Mouse (Mus musculus) kidney, postnatal 0 days (tissue): ENCODE results near the gene Ginm1. TPM values are rescaled to one million over a fixed set of nuclear protein-coding genes. Genes with fewer than 3 reads are reported as not detected.
A peak's percentile ranks its signal among the peaks of the same experiment; 100 is the strongest.

Source experiments
- ATAC-seq: fragments of 200-750 bp; cut with Nextera tagmentation; replicated peaks from 2 replicates; pipeline ENCODE4 v1.8.0; 2017; ENCODE audit warnings: low read depth, moderate number of reproducible peaks, moderate TSS enrichment, moderate library complexity; ENCODE audit not compliant: low FRiP score
- DNase-seq: peaks from one replicate; pipeline ENCODE4 v3.0.0-alpha.2; 2016; ENCODE audit warnings: low spot score
- H3K27ac ChIP-seq: fragments of 300-500 bp; sonication (generic); 2 replicates; pipeline ENCODE4 v1.5.1; 2014; ENCODE audit warnings: mild to moderate bottlenecking
- H3K27me3 ChIP-seq: fragments of 300-500 bp; sonication (generic); 2 replicates; pipeline ENCODE4 v1.6.1; 2014; ENCODE audit warnings: low read length, mixed read lengths; ENCODE audit not compliant: insufficient read depth
- H3K36me3 ChIP-seq: fragments of 300-500 bp; sonication (generic); 2 replicates; pipeline ENCODE4 v1.6.1; 2014; ENCODE audit warnings: low read length, mixed read lengths; ENCODE audit not compliant: insufficient read depth
- H3K4me1 ChIP-seq: fragments of 300-500 bp; sonication (generic); replicated peaks from 2 replicates; pipeline ENCODE4 v1.6.1; 2014; ENCODE audit warnings: antibody characterized with exemption, low read length, mixed read lengths; ENCODE audit not compliant: insufficient read depth
- H3K4me2 ChIP-seq: fragments of 300-500 bp; sonication (generic); 2 replicates; pipeline ENCODE4 v1.6.1; 2014; ENCODE audit warnings: mild to moderate bottlenecking, low read length, moderate library complexity, mixed read lengths
- H3K4me3 ChIP-seq: fragments of 300-500 bp; sonication (generic); replicated peaks from 2 replicates; pipeline ENCODE4 v1.5.1; 2014; ENCODE audit warnings: low read depth, low read length
- H3K9ac ChIP-seq: fragments of 300-500 bp; sonication (generic); 2 replicates; pipeline ENCODE4 v1.6.1; 2014; ENCODE audit warnings: low read depth, low read length
- H3K9me3 ChIP-seq: fragments of 300-500 bp; sonication (generic); replicated peaks from 2 replicates; pipeline ENCODE4 v1.6.1; 2016; ENCODE audit warnings: low read length, inconsistent platforms, mixed read lengths
- CTCF ChIP-seq: IDR thresholded peaks from 2 replicates; pipeline ENCODE4 v1.5.1; 2016; ENCODE audit warnings: antibody characterized with exemption, low read depth, mild to moderate bottlenecking, moderate library complexity
- whole genome bisulfite sequencing: fragments of 180-500 bp; shearing (Covaris S2); extraction: QIAGEN DNeasy Blood & Tissue Kit; methylation state at CpG from one replicate; pipeline ENCODE4 v1.1.7; 2014; 5-methylcytosine and 5-hydroxymethylcytosine counted together
- microRNA-seq: library from miRNA; unstranded; fragments of <30 nt; microRNA quantifications from one replicate; pipeline ENCODE4, GENCODE M21; 2016
- polyA plus RNA-seq: library from polyadenylated mRNA; unstranded; fragments of >200 nt; fragmentation: Nextera tagmentation; extraction: Ambion mirVana; gene quantifications from 2 replicates; pipeline ENCODE4 v1.2.1, GENCODE M21; 2015

Ginm1 gene
- polyA plus RNA-seq, 1 experiment from 2014 or later: 158 TPM

DNA sequence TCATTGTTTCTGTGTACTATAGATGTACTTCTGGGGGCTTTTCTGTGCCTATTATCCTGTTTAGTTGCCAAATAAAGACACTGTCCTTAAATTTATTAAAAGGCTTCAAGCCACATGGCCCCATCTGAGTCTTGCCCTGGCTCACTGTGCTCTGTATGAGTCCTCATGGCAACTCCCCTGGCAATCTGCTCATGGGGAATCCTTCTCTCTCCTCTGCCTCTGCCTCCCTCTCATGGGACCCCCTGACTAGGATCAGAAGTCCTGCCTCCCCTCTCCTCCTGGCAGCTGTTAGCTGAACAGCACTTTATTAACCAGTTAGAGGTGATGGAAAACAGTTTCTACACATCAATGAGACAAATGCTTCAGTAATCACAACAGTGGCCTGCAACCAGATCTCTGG, 61.0 kb downstream of the Ginm1 start:
- DNase-seq (no peak), ATAC-seq (no peak)
- Histone ChIP-seq H3K4me3 (no peak overlapping the region), H3K9ac (no peak overlapping the region), H3K27ac (no peak overlapping the region), H3K4me2 (no peak overlapping the region), H3K9me3 (no peaks in the 10 kb centered on the region), H3K36me3 (no peaks in the 10 kb centered on the region), H3K27me3 (no peaks in the 10 kb centered on the region), H3K4me1 (peaks cover 3% of the 10 kb centered on the region; the same call in 1 of the 2 replicates)
- TF ChIP-seq CTCF: no peak

DNA sequence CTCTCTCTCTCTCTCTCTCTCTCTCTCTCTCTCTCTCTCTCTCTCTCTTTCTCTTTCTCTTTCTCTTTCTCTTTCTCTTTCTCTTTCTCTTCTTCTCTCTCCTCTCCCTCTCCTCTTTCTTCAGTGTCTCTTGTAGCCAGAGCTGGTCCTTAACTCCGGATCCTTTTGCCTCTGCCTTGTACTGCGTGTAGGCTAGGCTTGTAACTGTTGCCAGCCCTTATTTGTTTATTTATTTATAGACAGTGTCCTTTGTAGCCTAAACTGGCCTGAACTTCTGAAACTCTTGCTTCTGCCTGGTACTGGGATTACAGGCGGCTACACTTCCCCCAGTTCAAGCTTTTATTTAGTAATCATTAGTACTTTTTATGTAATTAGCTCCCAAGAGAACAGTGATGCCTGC, 65.6 kb downstream of the Ginm1 start:
- Histone ChIP-seq H3K9ac (peak overlapping the region; percentile 42; the same call in 1 of the 2 replicates), H3K4me1 (peaks cover 3% of the 10 kb centered on the region; the same call in 1 of the 2 replicates), H3K27me3 (no peaks in the 10 kb centered on the region), H3K4me3 (peak overlapping the region; percentile 75), H3K36me3 (no peaks in the 10 kb centered on the region), H3K27ac (no peak overlapping the region), H3K4me2 (peak overlapping the region; percentile 55), H3K9me3 (no peaks in the 10 kb centered on the region)
- ATAC-seq: no peak
- 16% methylated on average over 3 of the region's 3 CpGs for WGBS
- peak; percentile 21 for DNase-seq
- TF ChIP-seq CTCF: no peak

DNA sequence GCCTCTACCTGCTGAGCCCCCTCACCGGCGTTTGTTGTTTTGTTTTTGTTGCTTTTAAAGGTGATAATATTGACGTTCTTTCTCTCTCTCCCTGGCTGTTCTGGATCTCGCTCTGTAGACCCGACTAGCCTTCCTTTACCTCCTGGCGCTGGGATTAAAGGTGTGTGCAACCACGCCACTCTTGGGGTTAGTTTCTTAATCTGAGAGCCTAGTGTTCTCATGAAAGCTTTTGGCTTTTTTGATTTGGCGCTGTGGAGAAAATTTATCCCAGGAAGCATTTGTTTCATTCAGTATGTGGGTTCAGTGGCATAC, 66.2 kb downstream of the Ginm1 start:
- Histone ChIP-seq H3K4me3 (peak overlapping the region; percentile 75), H3K9me3 (no peaks in the 10 kb centered on the region), H3K4me1 (peaks cover 3% of the 10 kb centered on the region; the same call in 1 of the 2 replicates), H3K36me3 (no peaks in the 10 kb centered on the region), H3K9ac (peak overlapping the region; percentile 70), H3K4me2 (peak overlapping the region; percentile 55), H3K27ac (peak overlapping the region; percentile 68; the same call in 1 of the 2 replicates), H3K27me3 (no peaks in the 10 kb centered on the region)
- no peak for TF ChIP-seq CTCF
- ATAC-seq (no peak), DNase-seq (no peak)
- 0% methylated on average over 8 of the region's 8 CpGs for WGBS

DNA sequence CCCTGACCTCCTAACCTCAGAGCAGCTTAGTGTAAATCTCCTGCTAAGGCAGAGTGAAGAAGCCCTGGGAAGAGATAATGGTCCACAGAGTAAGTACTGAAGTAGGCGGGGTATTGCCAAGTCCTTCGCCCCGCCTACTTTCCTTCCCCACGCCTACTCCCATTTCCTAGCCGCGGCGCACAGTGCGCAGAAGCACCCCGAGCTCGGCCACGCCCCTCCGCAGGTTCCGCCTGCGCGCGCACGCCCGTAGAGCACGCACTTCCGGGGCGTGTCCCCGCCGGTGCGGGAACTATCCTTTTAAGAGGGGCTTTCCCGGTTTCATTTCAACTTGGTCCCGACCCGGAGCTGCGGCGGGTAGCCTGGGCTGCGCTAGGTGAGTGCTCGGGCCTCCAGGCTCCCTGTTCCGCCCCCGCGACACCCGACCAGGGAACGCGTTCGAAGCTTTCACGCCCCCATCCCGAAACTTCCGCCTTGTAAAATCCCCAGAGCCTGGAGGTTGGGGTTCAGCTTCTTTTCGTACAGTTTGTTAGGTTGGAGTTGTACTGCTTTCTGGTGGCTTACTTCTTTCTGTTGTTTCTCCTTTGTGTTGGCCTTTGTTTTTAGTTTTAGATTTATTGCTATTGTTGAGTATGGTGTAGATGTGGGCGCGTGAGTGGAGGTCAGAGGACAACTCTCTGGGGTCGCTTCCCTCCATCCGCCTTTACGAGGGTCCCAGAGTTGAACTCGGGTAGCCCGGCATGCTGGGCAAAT, 66.7 kb downstream of the Ginm1 start, which contains the start of gene Katna1:
Gene Katna1 (plus strand): TSS at position 250 of the 750 bp plus-strand sequence.
- WGBS: under 1% methylated on average over 49 of the region's 49 CpGs
- no peaks in the 10 kb centered on the region for H3K9me3 ChIP-seq
- no peaks in the 10 kb centered on the region for H3K36me3 ChIP-seq
- H3K4me3 ChIP-seq: peak within 1 kb of the TSS; percentile 75
- peak within 1 kb of the TSS; percentile 55 for H3K4me2 ChIP-seq
- H3K9ac ChIP-seq: peak within 1 kb of the TSS; percentile 70
- peaks cover 3% of the 10 kb centered on the region; the same call in 1 of the 2 replicates for H3K4me1 ChIP-seq
- DNase-seq (peak; percentile 99), ATAC-seq (peak; percentile 99)
- TF ChIP-seq CTCF: no peak
- H3K27ac ChIP-seq: peak within 1 kb of the TSS; percentile 68; the same call in 1 of the 2 replicates
- no peaks in the 10 kb centered on the region for H3K27me3 ChIP-seq

Small RNA genes lying within 50 kb of the gene (microRNA-seq; reads per million reads assigned to microRNA genes)
- gene Mir5104: 1.2 reads per million

Other genes starting within 250 kb of the Ginm1 start
- gene Lrp11, start 203.0 kb downstream of the Ginm1 start, polyA plus RNA-seq: 0.91 and 1.0 TPM in 2 replicates
- gene Nup43, start 125.3 kb downstream of the Ginm1 start, polyA plus RNA-seq: 32.7 and 36.1 TPM in 2 replicates
- gene Pcmt1, start 111.7 kb downstream of the Ginm1 start, polyA plus RNA-seq: 94.2 and 106 TPM in 2 replicates
- 7.3 TPM in 2 replicates for gene Lats1, start 111.6 kb downstream of the Ginm1 start, polyA plus RNA-seq
- gene Katna1, start 66.8 kb downstream of the Ginm1 start, polyA plus RNA-seq: 46.0 and 49.4 TPM in 2 replicates
- gene Ppil4, start 67 bp upstream of the Ginm1 start, polyA plus RNA-seq: 32.2 and 33.4 TPM in 2 replicates
- 0.29 TPM in 2 replicates for gene Zc3h12d, start 39.6 kb upstream of the Ginm1 start, polyA plus RNA-seq
- gene Tab2, start 163.4 kb upstream of the Ginm1 start, polyA plus RNA-seq: 20.4 and 20.9 TPM in 2 replicates